ENCODE assay signal across 23 mouse cellular contexts in the genomic region with DNA sequence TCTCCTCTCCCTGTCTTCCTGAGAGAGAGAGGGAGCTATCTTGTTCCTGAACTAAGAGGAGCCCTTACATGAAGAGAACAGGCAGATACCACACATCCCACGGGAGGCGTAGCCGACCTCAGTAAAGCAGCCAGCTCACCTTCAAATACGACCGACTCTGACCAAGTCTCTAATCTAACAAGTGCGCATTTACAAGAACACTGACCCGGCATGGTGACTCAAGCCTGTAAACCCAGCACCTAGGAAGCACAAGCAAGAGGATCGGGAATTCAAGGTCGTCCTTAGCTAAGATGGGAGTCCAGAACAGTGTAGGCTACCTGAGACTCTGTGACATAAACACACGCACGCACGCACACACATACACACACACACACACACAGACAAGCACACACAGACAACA. TPM values are rescaled to one million over a fixed set of nuclear protein-coding genes. Genes with fewer than 3 reads are reported as not detected.
DNase-seq lines count a peak whose midpoint lies in the region; ATAC-seq and TF ChIP-seq lines count a peak whose summit lies in the region.
"Had no signal": no experiment of that assay in that cellular context is flagged by ENCODE, and none has a peak within 500 bp of the region (broad histone marks: within the 10 kb centered on the region; RNA-seq: fewer than 3 reads in every experiment).

No protein-coding gene starts in this region.

- no peak for ATAC-seq in liver, embryonic 11.5 days (replicated peaks; ENCODE audit: low FRiP score)
- ATAC-seq in liver, embryonic 12.5 days = no peak
- no peak; the same call in 1 of the 2 replicates for ATAC-seq in liver, postnatal 0 days
- no peak for ATAC-seq in forebrain, embryonic 13.5 days
- ATAC-seq: forebrain, postnatal 0 days had no signal

- H3K4me1 ChIP-seq in liver, embryonic 11.5 days (replicated peaks; ENCODE audit: control insufficient read depth, insufficient read depth, low read length) = peaks cover 12% of the 10 kb centered on the region
- peaks cover 24% of the 10 kb centered on the region for H3K4me1 ChIP-seq in liver, embryonic 12.5 days
- H3K4me1 ChIP-seq in bone marrow, adult 2 months (ENCODE audit: control insufficient read depth, insufficient read depth, low read length) = peaks cover 10% of the 10 kb centered on the region
- H3K4me1 ChIP-seq in bone marrow macrophage, adult 2 months (ENCODE audit: control insufficient read depth, insufficient read depth, low read length) = peaks cover 49% of the 10 kb centered on the region
- H3K4me1 ChIP-seq in liver, postnatal 0 days (ENCODE audit: insufficient read depth) = peaks cover 33% of the 10 kb centered on the region
- H3K4me1 ChIP-seq in forebrain, embryonic 13.5 days = peaks cover 20% of the 10 kb centered on the region

- H3K27ac ChIP-seq in liver, embryonic 11.5 days (ENCODE audit: low read depth, low read length) = no peak overlapping the region
- H3K27ac ChIP-seq in liver, embryonic 12.5 days = no peak overlapping the region
- peak overlapping the region; percentile 45; the same call in 1 of the 2 replicates for H3K27ac ChIP-seq in bone marrow, adult 2 months (ENCODE audit: control insufficient read depth, insufficient read depth, low read depth, low read length, poor library complexity)
- H3K27ac ChIP-seq in bone marrow macrophage, adult 2 months (ENCODE audit: insufficient read depth, low read depth, low read length) = peak overlapping the region; percentile 13; the same call in 1 of the 2 replicates
- H3K27ac ChIP-seq in liver, postnatal 0 days (ENCODE audit: low read depth) = peak overlapping the region; percentile 62; the same call in 1 of the 2 replicates
- H3K27ac ChIP-seq in forebrain, embryonic 13.5 days = no peak overlapping the region
- H3K27ac ChIP-seq: embryonic facial prominence, embryonic 12.5 days; forebrain, embryonic 12.5 days; heart, embryonic 13.5 days had no signal

- H3K27me3 ChIP-seq in liver, embryonic 11.5 days (replicated peaks; ENCODE audit: control insufficient read depth, insufficient read depth, low read length) = peaks cover 8% of the 10 kb centered on the region
- H3K27me3 ChIP-seq in liver, embryonic 12.5 days (replicated peaks) = peaks cover 77% of the 10 kb centered on the region
- no peaks in the 10 kb centered on the region for H3K27me3 ChIP-seq in liver, postnatal 0 days (ENCODE audit: insufficient read depth, low read length)
- 0 out of 2 replicates have a peak, but pooled peaks cover 3% of the 10 kb centered on the region for H3K27me3 ChIP-seq in forebrain, embryonic 13.5 days

- no peak for DNase-seq in liver, embryonic 11.5 days (ENCODE audit: low spot score)
- no peak for DNase-seq in liver, postnatal 0 days
- DNase-seq in ovary, postnatal 10 days (ENCODE audit: low spot score) = no peak
- DNase-seq in heart, adult 11 months = no peak
- DNase-seq: adrenal gland, adult 2 months; adrenal gland, postnatal 25 days; cerebellum, adult 11 months; cerebellum, adult 8-10 months; cerebellum, postnatal 14 days; embryo, embryonic 11 days; forebrain, postnatal 0 days; gastrocnemius, postnatal 14 days; heart, postnatal 36 days had no signal

- WGBS in liver, embryonic 11.5 days = 79% methylated on average over 12 of the region's 12 CpGs
- 74% methylated on average over 12 of the region's 12 CpGs for WGBS in liver, embryonic 12.5 days (ENCODE audit: insufficient replicate concordance)
- WGBS in bone marrow, adult 2 months = 85% methylated on average over 12 of the region's 12 CpGs
- 75% methylated on average over 12 of the region's 12 CpGs for whole genome bisulfite sequencing in liver, postnatal 0 days (ENCODE audit: insufficient replicate concordance)
- 89% methylated on average over 12 of the region's 12 CpGs for WGBS in forebrain, embryonic 13.5 days

- no peaks in the 10 kb centered on the region for H3K9me3 ChIP-seq in liver, embryonic 11.5 days (ENCODE audit: control insufficient read depth, low read length)
- H3K9me3 ChIP-seq in liver, embryonic 12.5 days (replicated peaks) = no peaks in the 10 kb centered on the region
- no peaks in the 10 kb centered on the region for H3K9me3 ChIP-seq in liver, postnatal 0 days (ENCODE audit: low read length)
- no peaks in the 10 kb centered on the region for H3K9me3 ChIP-seq in forebrain, embryonic 13.5 days (replicated peaks)
- H3K9me3 ChIP-seq: embryonic facial prominence, embryonic 12.5 days; forebrain, embryonic 12.5 days; heart, embryonic 13.5 days had no signal

- no peak for TF ChIP-seq POLR2A in bone marrow, adult 2 months (IDR thresholded peaks at IDR 0.05; ENCODE audit: borderline replicate concordance, control insufficient read depth, low read depth, low read length)
- TF ChIP-seq POLR2A in bone marrow macrophage, adult 2 months (IDR thresholded peaks at IDR 0.05; ENCODE audit: borderline replicate concordance, low read depth, low read length) = no peak

- no peak for TF ChIP-seq CTCF in bone marrow, adult 2 months (IDR thresholded peaks at IDR 0.05; ENCODE audit: control insufficient read depth, insufficient read depth, low read length)
- no peak for TF ChIP-seq CTCF in bone marrow macrophage, adult 2 months (IDR thresholded peaks at IDR 0.05; ENCODE audit: low read depth, low read length)
- no peak for TF ChIP-seq CTCF in liver, postnatal 0 days (IDR thresholded peaks at IDR 0.05; ENCODE audit: low read depth)

- no peaks in the 10 kb centered on the region for H3K36me3 ChIP-seq in liver, embryonic 11.5 days (ENCODE audit: control insufficient read depth, insufficient read depth, low read length)
- no peaks in the 10 kb centered on the region for H3K36me3 ChIP-seq in liver, embryonic 12.5 days
- H3K36me3 ChIP-seq in liver, postnatal 0 days (replicated peaks; ENCODE audit: insufficient read depth, low read length) = peaks cover 16% of the 10 kb centered on the region
- H3K36me3 ChIP-seq in forebrain, embryonic 13.5 days (ENCODE audit: poor library complexity, severe bottlenecking) = peaks cover 37% of the 10 kb centered on the region
- H3K36me3 ChIP-seq: heart, embryonic 13.5 days had no signal

- H3K4me3 ChIP-seq in liver, embryonic 11.5 days (ENCODE audit: low read depth, low read length) = no peak overlapping the region
- no peak overlapping the region for H3K4me3 ChIP-seq in liver, embryonic 12.5 days
- peak overlapping the region; percentile 50 for H3K4me3 ChIP-seq in bone marrow, adult 2 months (replicated peaks; ENCODE audit: control insufficient read depth, low read depth, low read length)
- no peak overlapping the region for H3K4me3 ChIP-seq in bone marrow macrophage, adult 2 months (ENCODE audit: insufficient read depth, low read length)
- no peak overlapping the region for H3K4me3 ChIP-seq in liver, postnatal 0 days (ENCODE audit: low read depth, low read length)
- no peak overlapping the region for H3K4me3 ChIP-seq in forebrain, embryonic 13.5 days
- H3K4me3 ChIP-seq: embryonic facial prominence, embryonic 12.5 days; forebrain, embryonic 12.5 days; heart, embryonic 13.5 days had no signal

- no peak for TF ChIP-seq EP300 in liver, postnatal 0 days (IDR thresholded peaks at IDR 0.05; ENCODE audit: low read depth)

- peak overlapping the region; percentile 36; the same call in 1 of the 2 replicates for H3K9ac ChIP-seq in liver, embryonic 11.5 days (ENCODE audit: low read depth, low read length)
- no peak overlapping the region for H3K9ac ChIP-seq in liver, embryonic 12.5 days
- no peak overlapping the region for H3K9ac ChIP-seq in liver, postnatal 0 days (replicated peaks)
- H3K9ac ChIP-seq in forebrain, embryonic 13.5 days = no peak overlapping the region
- H3K9ac ChIP-seq: embryonic facial prominence, embryonic 12.5 days; forebrain, embryonic 12.5 days; forebrain, postnatal 0 days; heart, embryonic 13.5 days had no signal

- H3K4me2 ChIP-seq in liver, embryonic 11.5 days = no peak overlapping the region
- H3K4me2 ChIP-seq in liver, embryonic 12.5 days = no peak overlapping the region
- no peak overlapping the region for H3K4me2 ChIP-seq in liver, postnatal 0 days (ENCODE audit: low read depth, low read length)
- no peak overlapping the region for H3K4me2 ChIP-seq in forebrain, embryonic 13.5 days
- H3K4me2 ChIP-seq: embryonic facial prominence, embryonic 12.5 days; forebrain, embryonic 12.5 days; heart, embryonic 13.5 days had no signal

RNA-seq across cellular contexts. Expression of a gene that starts 17.5 kb away (rescaled TPM):
- 20.6 and 20.7 TPM in 2 replicates for polyA plus RNA-seq in liver, embryonic 11.5 days (2014; fragmentation: Nextera tagmentation; extraction: Ambion mirVana)
- polyA plus RNA-seq in liver, embryonic 12.5 days (2016; fragmentation: Nextera tagmentation; extraction: Ambion mirVana) = 14.0 and 14.9 TPM in 2 replicates
- polyA plus RNA-seq in bone marrow, adult 2 months (2011; ENCODE audit: insufficient read depth, insufficient read length, low replicate concordance, missing spikeins) = 15.7 and 17.4 TPM in 2 replicates
- polyA plus RNA-seq in bone marrow macrophage, adult 2 months (2012; ENCODE audit: insufficient read depth, insufficient read length, missing spikeins) = 14.0 and 17.5 TPM in 2 replicates
- 9.0 and 9.2 TPM in 2 replicates for polyA plus RNA-seq in liver, postnatal 0 days (2015; fragmentation: Nextera tagmentation; extraction: Ambion mirVana)
- polyA plus RNA-seq in forebrain, embryonic 13.5 days (2015; fragmentation: Nextera tagmentation; extraction: Ambion mirVana) = 23.0 and 26.2 TPM in 2 replicates

RNA-seq across cellular contexts. Expression of a gene that starts 18.5 kb away (rescaled TPM):
- polyA plus RNA-seq in liver, embryonic 11.5 days (2014; fragmentation: Nextera tagmentation; extraction: Ambion mirVana) = 14.3 and 19.0 TPM in 2 replicates
- 14.4 and 17.6 TPM in 2 replicates for polyA plus RNA-seq in liver, embryonic 12.5 days (2016; fragmentation: Nextera tagmentation; extraction: Ambion mirVana)
- 43.9 and 131 TPM in 2 replicates for polyA plus RNA-seq in bone marrow, adult 2 months (2011; ENCODE audit: insufficient read depth, insufficient read length, low replicate concordance, missing spikeins)
- 178 and 180 TPM in 2 replicates for polyA plus RNA-seq in bone marrow macrophage, adult 2 months (2012; ENCODE audit: insufficient read depth, insufficient read length, missing spikeins)
- polyA plus RNA-seq in liver, postnatal 0 days (2015; fragmentation: Nextera tagmentation; extraction: Ambion mirVana) = 27.3 and 30.0 TPM in 2 replicates
- polyA plus RNA-seq in forebrain, embryonic 13.5 days (2015; fragmentation: Nextera tagmentation; extraction: Ambion mirVana) = 13.7 and 16.7 TPM in 2 replicates

RNA-seq across cellular contexts. Expression of a gene that starts 32.4 kb away (rescaled TPM):
- 153 and 165 TPM in 2 replicates for polyA plus RNA-seq in liver, embryonic 11.5 days (2014; fragmentation: Nextera tagmentation; extraction: Ambion mirVana)
- polyA plus RNA-seq in liver, embryonic 12.5 days (2016; fragmentation: Nextera tagmentation; extraction: Ambion mirVana) = 104 and 115 TPM in 2 replicates
- polyA plus RNA-seq in bone marrow, adult 2 months (2011; ENCODE audit: insufficient read depth, insufficient read length, low replicate concordance, missing spikeins) = 60.1 and 67.5 TPM in 2 replicates
- polyA plus RNA-seq in bone marrow macrophage, adult 2 months (2012; ENCODE audit: insufficient read depth, insufficient read length, missing spikeins) = 55.0 and 59.7 TPM in 2 replicates
- 59.5 and 64.3 TPM in 2 replicates for polyA plus RNA-seq in liver, postnatal 0 days (2015; fragmentation: Nextera tagmentation; extraction: Ambion mirVana)
- 107 TPM in 2 replicates for polyA plus RNA-seq in forebrain, embryonic 13.5 days (2015; fragmentation: Nextera tagmentation; extraction: Ambion mirVana)

RNA-seq across cellular contexts. Expression of a gene that starts 58.2 kb away (rescaled TPM):
- not detected in 2 replicates for polyA plus RNA-seq in liver, embryonic 11.5 days (2014; fragmentation: Nextera tagmentation; extraction: Ambion mirVana)
- not detected in 2 replicates for polyA plus RNA-seq in liver, embryonic 12.5 days (2016; fragmentation: Nextera tagmentation; extraction: Ambion mirVana)
- 56.2 and 336 TPM in 2 replicates for polyA plus RNA-seq in bone marrow, adult 2 months (2011; ENCODE audit: insufficient read depth, insufficient read length, low replicate concordance, missing spikeins)
- polyA plus RNA-seq in bone marrow macrophage, adult 2 months (2012; ENCODE audit: insufficient read depth, insufficient read length, missing spikeins) = not detected in 2 replicates
- polyA plus RNA-seq in liver, postnatal 0 days (2015; fragmentation: Nextera tagmentation; extraction: Ambion mirVana) = not detected in 2 replicates
- polyA plus RNA-seq in forebrain, embryonic 13.5 days (2015; fragmentation: Nextera tagmentation; extraction: Ambion mirVana) = 0.54 TPM in 1 of 2 replicates, not detected in the other
- polyA plus RNA-seq: adrenal gland, adult 2 months; embryonic facial prominence, embryonic 12.5 days; forebrain, embryonic 12.5 days; forebrain, postnatal 0 days; gonadal fat pad, adult 2 months; heart, embryonic 13.5 days; heart, postnatal 0 days; hindbrain, embryonic 11.5 days had no signal

Comparison
In these comparisons a context has a peak if more than half of its experiments do, and no peak if none do; other contexts are left out.
1. H3K27ac ChIP-seq: peak in bone marrow, adult 2 months (single experiment), bone marrow macrophage, adult 2 months (single experiment) and liver, postnatal 0 days (single experiment); none in liver, embryonic 11.5 days (single experiment), liver, embryonic 12.5 days (single experiment) and forebrain, embryonic 13.5 days (single experiment).